Mouse (Mus musculus) A20 (cell line): ENCODE measurements around the gene Gm45837.

Experiments
- DNase-seq: peaks from one replicate; pipeline ENCODE4 v3.0.0-alpha.2; 2011; ENCODE audit warnings: low read depth, low spot score

The Gm45837 gene

GRCm38 (mm10) chr7:101410267-101410936, at the start of gene Gm45837:
Gm45837 (plus strand) TSS chr7:101410886.
- no peak for DNase-seq

GRCm38 (mm10) chr7:101361021-101361420, 49.7 kb upstream of the Gm45837 start:
- no peak for DNase-seq

DNA sequence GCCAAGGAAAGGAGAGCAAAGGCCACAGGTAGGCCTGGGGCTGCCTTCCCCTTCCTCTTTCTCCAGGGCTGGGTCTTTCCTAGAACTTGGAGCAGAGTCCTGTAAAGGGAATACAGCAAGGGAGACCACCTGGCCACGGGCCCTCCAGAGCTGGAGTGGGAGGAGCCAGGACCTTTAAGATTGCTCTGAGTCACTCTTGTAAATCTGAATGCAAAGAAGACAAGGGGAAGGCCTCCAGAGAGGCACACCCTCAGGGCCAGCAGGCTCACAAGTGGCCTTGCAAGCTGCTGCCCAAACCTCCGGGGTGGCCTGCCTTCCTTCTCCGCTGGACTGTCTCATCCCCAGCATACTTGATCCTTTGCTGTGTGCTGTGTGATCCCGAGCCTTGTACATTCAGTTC, 48.9 kb upstream of the Gm45837 start:
- DNase-seq: no peak

DNA sequence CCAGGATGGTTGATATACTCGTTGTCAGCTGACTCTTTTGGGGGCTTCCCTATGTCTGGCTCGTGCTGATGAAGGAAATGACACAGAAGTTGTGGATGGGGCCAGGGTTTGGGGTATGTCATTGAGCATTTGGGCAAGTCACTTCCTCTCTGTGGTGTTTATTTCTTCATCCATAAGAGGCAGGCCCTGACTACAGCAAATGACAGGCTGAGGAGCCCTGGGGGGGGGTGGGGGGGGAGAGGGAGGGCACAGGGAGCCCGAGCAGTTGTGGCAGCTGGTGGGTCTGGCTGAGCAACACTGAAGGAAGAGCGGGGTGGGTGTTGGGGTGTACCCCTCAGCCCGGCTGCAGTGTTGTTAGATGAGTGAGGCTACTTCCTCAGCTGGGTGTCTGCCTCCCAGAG, 47.9 kb upstream of the Gm45837 start:
- DNase-seq: peak; percentile 24

GRCm38 (mm10) chr7:101363914-101364313, 46.8 kb upstream of the Gm45837 start:
- DNase-seq: no peak

- peak; percentile 53 for DNase-seq
Observed at GRCm38 (mm10) chr7:101367901-101368852, 42.5 kb upstream of the Gm45837 start.

- DNase-seq: no peak
Observed at GRCm38 (mm10) chr7:101369666-101370065, 41.0 kb upstream of the Gm45837 start.

DNA sequence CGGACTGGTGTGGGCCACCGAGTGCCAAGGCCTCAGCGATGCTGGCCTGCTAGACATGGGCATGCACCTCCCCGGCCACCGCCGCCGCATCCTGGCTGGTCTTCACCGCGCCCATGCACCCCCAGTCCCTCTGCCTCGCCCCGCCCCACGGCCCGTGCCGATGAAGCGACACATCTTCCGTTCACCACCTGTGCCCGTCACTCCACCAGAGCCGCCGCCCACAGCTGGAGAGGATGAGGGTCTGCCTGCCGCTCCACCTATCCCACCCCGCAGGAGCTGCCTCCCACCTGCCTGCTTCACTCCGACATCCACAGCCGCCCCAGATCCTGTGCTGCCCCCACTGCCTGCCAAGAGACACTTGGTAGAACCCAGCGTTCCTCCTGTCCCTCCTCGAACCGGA, 37.6 kb upstream of the Gm45837 start:
- no peak for DNase-seq

DNA sequence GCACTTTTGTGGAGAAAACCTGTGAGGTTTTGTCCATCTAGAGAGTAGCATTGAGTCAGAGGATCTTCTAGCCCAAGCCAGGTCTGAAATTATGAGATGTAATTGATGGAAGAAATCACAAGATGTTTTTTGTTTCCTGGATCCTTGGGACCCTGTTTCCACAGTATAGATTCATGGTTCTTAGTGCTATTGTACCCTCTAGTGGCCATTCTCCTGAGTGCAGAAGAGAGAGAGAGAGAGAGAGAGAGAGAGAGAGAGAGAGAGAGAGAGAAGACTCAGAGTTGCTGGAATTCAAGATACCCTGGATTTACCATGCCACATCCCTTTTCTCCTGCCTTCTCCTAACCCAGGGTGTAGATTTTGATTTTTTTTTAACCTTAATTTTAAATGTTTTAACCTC, 36.5 kb upstream of the Gm45837 start:
- peak; percentile 47 for DNase-seq

DNA sequence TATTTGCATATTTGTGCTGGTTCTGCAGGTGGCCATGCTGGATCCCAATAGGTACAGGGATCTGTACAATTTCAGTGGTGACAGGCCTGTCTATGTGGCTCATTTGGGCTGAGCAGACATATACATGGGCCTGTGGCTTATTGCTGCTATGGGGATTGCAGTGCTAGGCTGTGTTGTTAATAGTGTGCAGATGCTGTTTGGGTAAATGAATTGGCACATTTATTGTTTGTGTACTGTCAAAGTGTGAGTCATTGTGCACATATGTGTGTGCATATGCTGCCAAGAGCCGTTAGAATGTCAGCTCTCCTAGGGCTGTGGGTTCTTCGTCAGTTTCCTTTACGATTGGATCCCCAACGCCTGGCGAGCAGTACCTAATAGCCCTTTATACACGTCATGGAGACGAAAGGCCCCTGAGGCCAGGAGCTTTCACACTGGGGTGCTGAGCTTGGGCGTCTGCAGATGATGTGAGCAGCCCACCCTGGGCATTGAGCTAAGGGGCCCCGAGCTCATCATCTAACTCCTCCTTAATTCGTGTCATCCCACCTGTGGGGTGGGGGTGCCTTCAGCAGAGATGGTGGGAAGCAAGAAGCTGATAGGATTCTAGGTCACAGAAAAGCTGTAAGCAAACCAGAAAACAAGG, 33.9 kb upstream of the Gm45837 start:
- DNase-seq: no peak

GRCm38 (mm10) chr7:101377741-101378262, 32.9 kb upstream of the Gm45837 start:
- DNase-seq: peak; percentile 94

DNA sequence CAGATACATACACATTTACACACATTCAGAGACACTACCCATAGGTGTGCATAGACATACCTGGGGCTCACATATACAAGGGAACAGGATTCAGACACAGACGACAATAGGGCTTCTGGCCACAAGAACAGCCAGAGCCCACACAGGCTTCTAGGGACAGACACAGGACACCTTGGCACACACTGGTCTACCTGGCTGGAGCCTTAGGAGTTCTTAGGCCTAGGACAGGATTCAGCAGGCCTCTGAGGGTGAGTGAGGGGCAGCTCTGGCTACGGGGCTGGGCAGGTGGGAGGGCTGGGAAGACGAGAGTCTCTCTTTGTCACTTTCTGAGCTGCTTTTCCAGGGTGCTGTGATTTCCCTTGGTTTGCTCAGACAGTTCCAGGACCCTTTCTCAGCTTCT, 32.4 kb upstream of the Gm45837 start:
- DNase-seq: no peak

- DNase-seq: peak; percentile 51
Observed at GRCm38 (mm10) chr7:101378796-101379465, 31.8 kb upstream of the Gm45837 start.

GRCm38 (mm10) chr7:101379732-101380131, 31.0 kb upstream of the Gm45837 start:
- DNase-seq: peak; percentile 19

GRCm38 (mm10) chr7:101381512-101381911, 29.2 kb upstream of the Gm45837 start:
- peak; percentile 37 for DNase-seq

DNA sequence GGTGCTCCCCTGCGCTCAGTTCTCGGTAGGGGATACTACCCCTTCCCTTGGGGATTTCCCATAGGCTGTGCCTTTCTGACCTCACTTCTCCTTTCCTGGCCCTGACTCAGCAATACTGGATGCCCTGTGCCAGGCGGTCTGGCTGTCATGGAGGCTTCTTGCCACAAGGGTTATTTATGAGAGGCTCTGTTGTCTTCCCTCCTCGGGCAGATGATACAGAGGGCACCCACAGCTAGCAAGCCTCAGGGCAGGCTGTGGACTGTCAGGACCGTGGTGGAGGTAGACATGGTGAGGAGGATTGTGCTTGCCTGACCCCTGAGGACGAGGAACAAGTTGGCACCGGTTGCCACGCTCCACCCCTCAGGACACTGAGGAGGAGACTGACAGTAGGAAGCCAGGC, 28.3 kb upstream of the Gm45837 start:
- peak; percentile 91 for DNase-seq

DNA sequence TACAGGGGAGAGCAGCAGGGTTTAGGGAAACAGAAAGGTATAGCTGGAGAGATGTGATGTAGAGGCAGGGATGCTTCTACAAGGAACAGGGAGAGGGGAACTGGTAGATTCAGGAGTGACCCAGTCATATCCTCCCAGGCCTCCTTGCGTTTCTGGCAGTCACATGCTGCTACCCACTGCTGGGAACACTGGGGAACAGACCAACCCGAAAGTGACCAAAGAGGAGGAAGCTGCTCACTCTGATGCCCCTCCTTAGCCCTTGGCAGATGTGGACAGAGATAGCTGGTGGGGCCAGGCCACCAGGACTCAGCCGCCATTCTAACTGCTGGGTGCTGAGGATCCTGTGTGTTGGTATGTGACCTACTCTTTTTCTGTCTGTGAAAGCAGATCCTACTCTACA, 26.9 kb upstream of the Gm45837 start:
- no peak for DNase-seq

- DNase-seq: no peak
Observed at GRCm38 (mm10) chr7:101384931-101385330, 25.8 kb upstream of the Gm45837 start.

- DNase-seq: no peak
Observed at GRCm38 (mm10) chr7:101385331-101385733, 25.4 kb upstream of the Gm45837 start.

- DNase-seq: no peak
Observed at GRCm38 (mm10) chr7:101385866-101386452, 24.7 kb upstream of the Gm45837 start.

DNA sequence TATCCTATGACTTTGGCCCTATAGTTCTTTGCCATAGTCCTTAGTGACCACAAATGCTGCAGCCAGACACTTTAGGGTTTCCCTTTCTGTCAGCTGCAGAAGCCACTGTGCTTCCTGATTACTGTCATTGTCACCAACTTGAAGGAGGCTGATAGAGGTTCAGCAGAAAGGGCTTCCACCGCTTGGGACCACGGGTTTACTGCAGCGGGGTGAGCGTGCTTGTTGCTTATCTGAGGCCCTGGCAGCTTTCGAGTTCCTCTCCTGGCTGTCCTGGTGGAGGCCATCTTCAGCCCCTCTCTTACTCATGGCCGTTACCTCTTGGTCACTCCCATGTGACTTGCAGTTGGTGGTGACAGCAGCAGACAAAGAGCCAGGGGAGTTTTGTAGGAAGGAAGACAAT, 21.4 kb upstream of the Gm45837 start:
- no peak for DNase-seq
